Mouse (Mus musculus) forebrain, postnatal 0 days (tissue): ENCODE results near the gene Shq1. TPM values are rescaled to one million over a fixed set of nuclear protein-coding genes. Genes with fewer than 3 reads are reported as not detected.
A peak's percentile ranks its signal among the peaks of the same experiment; 100 is the strongest.

Experiments used
- ATAC-seq: fragments of 200-750 bp; cut with Nextera tagmentation; 2 replicates; pipeline ENCODE4 v1.8.0; 2017; ENCODE audit warnings: mild to moderate bottlenecking, moderate library complexity
- DNase-seq: peaks from one replicate; pipeline ENCODE4 v3.0.0-alpha.2; 2015
- H3K27ac ChIP-seq: fragments of 300-500 bp; sonication (generic); 2 replicates; pipeline ENCODE4 v1.5.1; 2014; ENCODE audit warnings: low read depth, mild to moderate bottlenecking, antibody characterized with exemption, low read length, moderate library complexity, mixed read lengths
- H3K27me3 ChIP-seq: fragments of 300-500 bp; sonication (generic); 2 replicates; pipeline ENCODE4 v1.6.1; 2014; ENCODE audit warnings: mild to moderate bottlenecking, low read length, mixed read lengths; ENCODE audit not compliant: insufficient read depth
- H3K36me3 ChIP-seq: fragments of 300-500 bp; sonication (generic); 2 replicates; pipeline ENCODE4 v1.6.1; 2014; ENCODE audit warnings: mild to moderate bottlenecking, moderate library complexity; ENCODE audit not compliant: insufficient read depth
- H3K4me1 ChIP-seq: fragments of 300-500 bp; sonication (generic); 2 replicates; pipeline ENCODE4 v1.6.1; 2014; ENCODE audit warnings: antibody characterized with exemption; ENCODE audit not compliant: insufficient read depth
- H3K4me2 ChIP-seq: fragments of 300-500 bp; sonication (generic); 2 replicates; pipeline ENCODE4 v1.6.1; 2014; ENCODE audit warnings: low read depth, mild to moderate bottlenecking, moderate library complexity
- H3K4me3 ChIP-seq: fragments of 300-500 bp; sonication (generic); 2 replicates; pipeline ENCODE4 v1.5.1; 2014; ENCODE audit warnings: low read depth, low read length, mixed read lengths
- H3K9ac ChIP-seq: fragments of 300-500 bp; sonication (generic); 2 replicates; pipeline ENCODE4 v1.6.1; 2014; ENCODE audit warnings: mild to moderate bottlenecking
- H3K9me3 ChIP-seq: fragments of 300-500 bp; sonication (generic); 2 replicates; pipeline ENCODE4 v1.6.1; 2016; ENCODE audit warnings: low read length
- CTCF ChIP-seq: sonication (generic); IDR thresholded peaks from 2 replicates; pipeline ENCODE4 v1.5.1; 2016; ENCODE audit warnings: antibody characterized with exemption, control low read depth, low read depth
- WGBS: fragments of 180-500 bp; shearing (Covaris S2); extraction: QIAGEN DNeasy Blood & Tissue Kit; methylation state at CpG from one replicate; pipeline ENCODE4 v1.1.7; 2014; 5-methylcytosine and 5-hydroxymethylcytosine counted together
- polyA plus RNA-seq: library from polyadenylated mRNA; unstranded; fragments of >200 nt; fragmentation: Nextera tagmentation; extraction: Ambion mirVana; gene quantifications from 2 replicates; pipeline ENCODE4 v1.2.1, GENCODE M21; 2015
- total RNA-seq: library from RNA; depleted of rRNA; stranded (reverse); fragments of >200 nt; gene quantifications from 2 replicates; pipeline ENCODE4 v1.2.3, GENCODE M21; 2014

Gene Shq1
- total and polyA plus RNA-seq, 2 experiments from 2014 or later, result 4.6 to 5.2 TPM

DNA sequence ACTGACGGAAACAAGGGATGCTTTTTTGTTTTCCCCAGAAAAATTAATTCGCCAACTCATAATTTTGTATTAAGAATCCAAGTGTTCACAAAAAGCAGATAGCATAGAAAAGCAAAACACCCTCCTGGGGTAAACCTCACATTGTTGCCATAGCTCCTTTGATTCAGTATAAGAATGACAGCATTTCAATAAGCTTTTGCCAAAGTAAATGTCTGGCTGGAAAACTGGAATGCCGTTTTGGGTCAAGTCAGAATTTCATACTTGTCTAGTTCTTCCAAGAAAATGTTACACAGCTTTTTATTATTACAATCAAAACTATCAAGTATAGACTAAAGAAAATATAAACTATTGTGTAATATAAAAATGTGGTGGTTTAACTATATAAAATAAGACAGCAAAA lies 61.7 kb downstream of the Shq1 start:
- Histone ChIP-seq H3K27ac (no peak overlapping the region), H3K36me3 (no peaks in the 10 kb centered on the region), H3K4me3 (no peak overlapping the region), H3K4me1 (no peaks in the 10 kb centered on the region), H3K27me3 (no peaks in the 10 kb centered on the region), H3K9ac (no peak overlapping the region), H3K9me3 (no peaks in the 10 kb centered on the region), H3K4me2 (no peak overlapping the region)
- WGBS, result 82% methylated on average over 3 of the region's 3 CpGs
- ATAC-seq (no peak), DNase-seq (no peak)
- TF ChIP-seq CTCF, result no peak

DNA sequence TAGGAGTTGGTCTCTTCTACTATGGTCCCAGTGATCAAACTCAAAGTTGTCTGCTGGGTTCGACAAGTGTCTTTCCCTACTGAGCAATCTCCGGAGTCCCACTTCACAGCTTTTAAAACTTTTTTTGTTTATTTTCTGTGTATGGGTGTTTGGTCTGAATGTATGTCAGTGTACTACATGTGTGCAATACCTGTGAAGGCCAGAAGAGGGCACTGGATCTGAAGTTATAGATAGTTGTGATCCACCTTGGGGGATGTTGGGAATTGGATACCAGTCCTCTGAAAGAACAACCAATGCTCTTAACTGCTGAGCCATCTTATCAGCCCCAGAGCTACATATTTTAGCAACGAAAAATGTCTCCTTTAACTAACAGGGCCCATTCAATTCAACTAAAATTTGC lies 62.5 kb downstream of the Shq1 start:
- WGBS, result 95% methylated on average over 3 of the region's 3 CpGs
- Histone ChIP-seq H3K27me3 (no peaks in the 10 kb centered on the region), H3K4me2 (no peak overlapping the region), H3K4me1 (no peaks in the 10 kb centered on the region), H3K9me3 (no peaks in the 10 kb centered on the region), H3K27ac (no peak overlapping the region), H3K36me3 (no peaks in the 10 kb centered on the region), H3K4me3 (no peak overlapping the region), H3K9ac (no peak overlapping the region)
- peak; percentile 50 for TF ChIP-seq CTCF
- ATAC-seq (no peak), DNase-seq (no peak)

DNA sequence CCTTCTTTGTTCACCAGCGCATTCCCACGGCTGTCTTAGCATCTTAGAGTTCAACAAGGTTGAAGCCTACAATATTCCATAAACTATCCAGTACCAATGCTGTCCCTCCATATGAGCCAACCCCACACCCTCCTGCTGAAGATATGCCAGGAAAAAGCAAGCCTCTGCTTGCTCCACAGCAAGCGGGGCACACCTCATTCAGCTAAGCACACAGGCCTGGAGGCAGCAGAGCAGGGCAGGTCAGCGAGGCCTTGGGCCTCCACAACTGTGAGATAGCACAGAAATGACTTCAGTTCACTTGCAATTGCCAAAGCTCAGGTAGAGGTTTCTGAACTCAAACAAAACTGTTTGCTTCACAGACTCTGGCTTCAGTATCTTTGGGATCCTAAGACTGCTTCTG lies 64.2 kb downstream of the Shq1 start:
- no peak for DNase-seq
- H3K4me2 ChIP-seq, result no peak overlapping the region
- H3K27me3 ChIP-seq, result no peaks in the 10 kb centered on the region
- TF ChIP-seq CTCF, result no peak
- WGBS, result 79% methylated on average over 4 of the region's 4 CpGs
- H3K27ac ChIP-seq, result no peak overlapping the region
- H3K36me3 ChIP-seq, result no peaks in the 10 kb centered on the region
- ATAC-seq, result no peak
- H3K4me3 ChIP-seq, result no peak overlapping the region
- no peaks in the 10 kb centered on the region for H3K9me3 ChIP-seq
- no peak overlapping the region for H3K9ac ChIP-seq
- H3K4me1 ChIP-seq, result no peaks in the 10 kb centered on the region

DNA sequence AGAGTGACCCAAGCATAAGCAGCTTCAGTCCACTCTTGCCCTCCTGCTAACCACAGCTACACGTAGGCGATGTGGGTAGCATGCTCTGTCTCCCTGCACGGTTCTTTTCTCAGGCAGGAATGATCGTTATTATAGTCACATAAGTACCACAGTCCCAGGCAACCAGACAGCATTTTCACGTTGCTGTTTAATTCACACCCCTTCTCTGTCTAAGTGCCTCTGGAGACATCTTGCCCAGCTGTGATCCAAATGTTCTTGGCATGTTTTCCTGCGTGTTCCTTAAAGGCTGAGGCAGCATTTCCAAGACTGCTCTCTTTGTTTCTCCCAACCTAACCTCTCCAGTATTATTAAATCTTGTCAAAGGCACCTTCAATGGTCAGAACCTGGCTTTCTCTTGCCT lies 67.3 kb downstream of the Shq1 start:
- Histone ChIP-seq H3K27ac (no peak overlapping the region), H3K9ac (no peak overlapping the region), H3K4me1 (no peaks in the 10 kb centered on the region), H3K36me3 (no peaks in the 10 kb centered on the region), H3K27me3 (no peaks in the 10 kb centered on the region), H3K9me3 (no peaks in the 10 kb centered on the region), H3K4me3 (no peak overlapping the region), H3K4me2 (no peak overlapping the region)
- TF ChIP-seq CTCF, result no peak
- ATAC-seq (no peak), DNase-seq (no peak)
- 69% methylated on average over 6 of the region's 6 CpGs for WGBS

DNA sequence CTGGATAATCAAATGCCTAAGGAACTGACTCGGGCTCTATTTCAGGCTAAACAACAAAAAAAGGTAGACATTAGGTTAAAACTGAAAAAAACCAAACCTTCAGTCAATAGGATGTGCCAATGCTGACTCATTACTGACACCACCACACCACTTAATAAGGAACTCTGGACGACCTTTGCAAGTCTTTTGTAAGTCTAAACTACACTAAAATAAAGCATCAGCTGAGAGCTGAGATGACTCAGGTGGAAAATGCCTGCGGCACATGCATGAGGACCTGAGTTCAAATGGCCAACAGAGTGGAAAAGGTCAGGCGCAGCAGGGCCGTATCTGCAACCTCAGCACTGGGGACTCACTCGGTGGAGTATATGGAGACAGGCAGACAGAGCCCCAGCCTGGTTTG lies 69.3 kb downstream of the Shq1 start:
- no peak for DNase-seq
- 84% methylated on average over 6 of the region's 6 CpGs for WGBS

DNA sequence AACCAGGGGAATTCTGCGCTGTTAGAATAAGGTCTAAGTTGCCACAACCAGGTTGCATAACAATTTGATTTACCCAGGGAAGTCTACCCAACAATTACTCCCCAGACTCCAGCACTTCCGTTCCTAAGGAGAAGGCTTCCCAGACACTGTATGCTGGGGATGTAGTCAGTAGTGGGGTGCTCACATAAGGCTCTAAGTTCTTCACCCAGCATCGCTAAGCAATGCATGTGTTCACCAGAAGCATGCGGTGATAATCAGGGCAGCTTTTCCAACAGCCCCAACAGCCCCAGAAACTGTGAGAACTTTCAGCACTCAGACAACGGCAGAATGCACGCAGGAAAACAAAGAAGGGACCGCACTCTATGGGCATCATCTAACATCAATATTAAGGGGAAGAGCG lies 77.1 kb downstream of the Shq1 start:
- no peak for TF ChIP-seq CTCF
- ATAC-seq (no peak), DNase-seq (no peak)
- Histone ChIP-seq H3K9me3 (no peaks in the 10 kb centered on the region), H3K4me1 (no peaks in the 10 kb centered on the region), H3K27ac (no peak overlapping the region), H3K36me3 (no peaks in the 10 kb centered on the region), H3K9ac (no peak overlapping the region), H3K27me3 (no peaks in the 10 kb centered on the region), H3K4me3 (no peak overlapping the region), H3K4me2 (no peak overlapping the region)
- WGBS, result 58% methylated on average over 8 of the region's 8 CpGs

More for the DNA sequence above, 69.3 kb downstream of the Shq1 start:
- Histone ChIP-seq H3K9ac (no peak overlapping the region), H3K9me3 (no peaks in the 10 kb centered on the region), H3K4me3 (no peak overlapping the region), H3K27me3 (no peaks in the 10 kb centered on the region), H3K36me3 (no peaks in the 10 kb centered on the region), H3K4me2 (no peak overlapping the region), H3K4me1 (no peaks in the 10 kb centered on the region), H3K27ac (no peak overlapping the region)
- no peak for ATAC-seq
- no peak for TF ChIP-seq CTCF

DNA sequence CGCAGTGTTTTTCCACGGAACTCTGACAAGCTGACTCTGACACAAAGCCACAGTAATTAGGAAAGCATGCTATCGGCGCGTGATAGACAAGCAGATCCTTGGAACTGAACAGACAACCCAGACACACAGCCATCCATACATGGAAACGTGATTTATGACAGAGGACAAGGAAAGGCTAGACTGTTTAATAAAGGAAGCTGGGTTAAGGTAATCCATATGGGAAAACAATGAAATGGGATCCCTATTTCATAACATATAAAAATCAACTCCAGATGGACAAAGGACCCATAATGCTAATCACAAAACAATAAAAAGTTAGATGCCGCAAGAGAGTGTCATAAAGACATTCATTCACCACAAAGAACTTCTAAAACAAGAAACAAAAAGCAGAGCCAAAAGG lies 78.0 kb downstream of the Shq1 start:
- Histone ChIP-seq H3K9me3 (no peaks in the 10 kb centered on the region), H3K27me3 (no peaks in the 10 kb centered on the region), H3K27ac (no peak overlapping the region), H3K4me1 (no peaks in the 10 kb centered on the region), H3K4me3 (no peak overlapping the region), H3K36me3 (no peaks in the 10 kb centered on the region), H3K9ac (no peak overlapping the region), H3K4me2 (no peak overlapping the region)
- WGBS, result 58% methylated on average over 7 of the region's 7 CpGs
- no peak for DNase-seq
- no peak for ATAC-seq
- TF ChIP-seq CTCF, result no peak

DNA sequence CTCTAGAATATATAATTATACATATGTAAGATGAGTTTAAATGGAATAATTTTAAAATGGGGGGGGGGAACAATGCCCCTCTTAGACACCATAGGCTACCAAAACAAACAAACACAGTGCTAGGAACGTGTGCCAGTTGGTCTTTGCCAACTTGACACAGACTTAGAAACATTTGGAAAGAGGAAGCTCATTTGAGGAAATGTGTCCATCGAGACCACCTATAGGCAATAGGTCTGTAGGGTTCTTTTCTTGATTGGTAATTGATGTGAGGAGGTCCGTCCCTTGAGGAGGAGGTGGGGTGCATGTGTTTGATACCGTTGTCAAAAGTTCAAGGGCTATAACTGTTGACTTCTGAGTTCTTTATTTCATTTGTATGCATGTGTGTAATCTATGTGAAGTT lies 80.4 kb downstream of the Shq1 start:
- Histone ChIP-seq H3K4me2 (no peak overlapping the region), H3K27ac (no peak overlapping the region), H3K9ac (no peak overlapping the region), H3K27me3 (no peaks in the 10 kb centered on the region), H3K9me3 (no peaks in the 10 kb centered on the region), H3K36me3 (no peaks in the 10 kb centered on the region), H3K4me3 (no peak overlapping the region), H3K4me1 (no peaks in the 10 kb centered on the region)
- DNase-seq (no peak), ATAC-seq (no peak)
- no peak for TF ChIP-seq CTCF
- WGBS, result 89% methylated on average over 4 of the region's 4 CpGs
